Mouse (Mus musculus) intestine, embryonic 16.5 days (tissue): ENCODE measurements around the gene Mpp6. TPM values are rescaled to one million over a fixed set of nuclear protein-coding genes. Genes with fewer than 3 reads are reported as not detected.

ENCODE experiments used
- ATAC-seq: fragments of 200-750 bp; cut with Nextera tagmentation; 2 replicates; pipeline ENCODE4 v1.8.0; 2017; ENCODE audit warnings: moderate TSS enrichment, moderate library complexity
- H3K27ac ChIP-seq: fragments of 300-500 bp; sonication (generic); 2 replicates; pipeline ENCODE4 v1.5.1; 2014; ENCODE audit warnings: mild to moderate bottlenecking, low read length
- H3K27me3 ChIP-seq: fragments of 300-500 bp; sonication (generic); replicated peaks from 2 replicates; pipeline ENCODE4 v1.6.1; 2014; ENCODE audit warnings: low read length, control low read depth, mixed read lengths; ENCODE audit not compliant: control insufficient read depth, insufficient read depth
- H3K36me3 ChIP-seq: fragments of 300-500 bp; sonication (generic); 2 replicates; pipeline ENCODE4 v1.6.1; 2014; ENCODE audit warnings: low read length, control low read depth; ENCODE audit not compliant: control insufficient read depth, insufficient read depth
- H3K4me1 ChIP-seq: fragments of 300-500 bp; sonication (generic); 2 replicates; pipeline ENCODE4 v1.6.1; 2014; ENCODE audit warnings: low read length, control low read depth, mixed read lengths; ENCODE audit not compliant: control insufficient read depth, insufficient read depth
- H3K4me2 ChIP-seq: fragments of 300-500 bp; sonication (generic); 2 replicates; pipeline ENCODE4 v1.6.1; 2014; ENCODE audit warnings: low read depth, low read length, control low read depth
- H3K4me3 ChIP-seq: fragments of 300-500 bp; sonication (generic); 2 replicates; pipeline ENCODE4 v1.5.1; 2014; ENCODE audit warnings: mild to moderate bottlenecking, low read length
- H3K9ac ChIP-seq: fragments of 300-500 bp; sonication (generic); 2 replicates; pipeline ENCODE4 v1.6.1; 2014; ENCODE audit warnings: low read depth, low read length
- H3K9me3 ChIP-seq: fragments of 300-500 bp; sonication (generic); 2 replicates; pipeline ENCODE4 v1.6.1; 2016; ENCODE audit warnings: low read length, control low read depth; ENCODE audit not compliant: control insufficient read depth
- WGBS: fragments of 180-500 bp; shearing (Covaris S2); extraction: QIAGEN DNeasy Blood & Tissue Kit; methylation state at CpG from one replicate; pipeline ENCODE4 v1.1.7; 2014; 5-methylcytosine and 5-hydroxymethylcytosine counted together
- polyA plus RNA-seq: library from polyadenylated mRNA; unstranded; fragments of >200 nt; fragmentation: Nextera tagmentation; extraction: Ambion mirVana; gene quantifications from 2 replicates; pipeline ENCODE4 v1.2.1, GENCODE M21; 2015

Gene Mpp6
- polyA plus RNA-seq, 1 experiment from 2014 or later = 34.5 TPM

DNA sequence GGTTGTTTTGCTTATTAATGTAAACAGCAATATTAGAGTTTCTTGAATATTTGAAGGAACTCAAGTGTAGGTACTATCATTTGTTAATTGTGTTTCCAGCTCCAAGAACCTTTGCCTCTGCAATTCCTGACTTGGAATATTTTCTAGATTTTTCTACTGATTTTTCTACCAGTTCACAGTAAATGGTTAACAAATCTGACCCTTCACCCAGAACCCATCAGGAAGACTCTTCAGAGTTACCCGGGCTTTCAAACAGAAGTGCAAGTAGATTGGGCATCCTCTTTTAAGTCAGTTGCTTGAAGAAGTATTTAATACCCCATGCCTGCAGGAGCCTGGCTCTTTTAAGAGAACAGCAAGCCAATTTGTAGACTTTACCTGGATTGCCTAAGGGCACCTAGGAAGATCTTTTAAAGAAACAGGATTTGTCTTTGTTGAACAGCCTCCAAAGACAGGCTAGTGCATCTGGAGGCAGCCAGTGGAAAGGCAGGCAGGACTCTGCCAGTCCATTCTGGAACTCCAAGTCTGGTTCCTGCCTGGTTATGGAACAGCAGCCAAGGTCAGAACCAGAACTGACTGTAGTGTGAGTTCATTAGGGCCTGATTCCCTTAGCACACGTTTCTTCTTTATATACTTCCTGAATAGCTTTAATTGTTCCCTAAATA, 104.8 kb downstream of the Mpp6 start:
- no peak for ATAC-seq
- H3K4me1 ChIP-seq = 0 out of 2 replicates have a peak, but pooled peaks cover 4% of the 10 kb centered on the region
- H3K4me3 ChIP-seq = no peak overlapping the region
- WGBS = 47% methylated on average over 2 of the region's 2 CpGs
- no peaks in the 10 kb centered on the region for H3K27me3 ChIP-seq
- no peak overlapping the region for H3K27ac ChIP-seq
- no peaks in the 10 kb centered on the region for H3K36me3 ChIP-seq
- H3K4me2 ChIP-seq = no peak overlapping the region
- no peaks in the 10 kb centered on the region for H3K9me3 ChIP-seq
- no peak overlapping the region for H3K9ac ChIP-seq

DNA sequence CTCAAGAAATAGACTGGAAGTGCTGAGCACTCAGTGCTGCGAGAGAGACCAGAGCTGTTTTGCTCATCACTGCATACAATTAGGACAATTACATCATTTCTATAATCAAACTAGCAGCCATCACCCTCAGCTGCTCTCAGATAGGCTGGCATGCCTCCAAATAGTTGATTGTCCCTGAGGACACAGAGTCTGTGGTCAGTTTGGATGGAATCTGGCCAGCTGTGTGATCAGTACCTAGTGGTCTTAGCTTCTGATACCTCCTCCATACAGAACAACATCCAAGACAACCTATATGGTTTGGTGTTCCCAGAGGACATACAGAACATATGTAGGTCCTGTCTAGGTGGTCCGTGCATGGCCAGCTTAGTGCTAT, 105.3 kb downstream of the Mpp6 start:
- H3K9ac ChIP-seq = no peak overlapping the region
- WGBS = 81% methylated on average over 2 of the region's 2 CpGs
- no peaks in the 10 kb centered on the region for H3K36me3 ChIP-seq
- H3K27ac ChIP-seq = no peak overlapping the region
- H3K4me1 ChIP-seq = 0 out of 2 replicates have a peak, but pooled peaks cover 4% of the 10 kb centered on the region
- no peaks in the 10 kb centered on the region for H3K27me3 ChIP-seq
- H3K4me2 ChIP-seq = no peak overlapping the region
- no peak for ATAC-seq
- H3K9me3 ChIP-seq = no peaks in the 10 kb centered on the region
- H3K4me3 ChIP-seq = no peak overlapping the region

DNA sequence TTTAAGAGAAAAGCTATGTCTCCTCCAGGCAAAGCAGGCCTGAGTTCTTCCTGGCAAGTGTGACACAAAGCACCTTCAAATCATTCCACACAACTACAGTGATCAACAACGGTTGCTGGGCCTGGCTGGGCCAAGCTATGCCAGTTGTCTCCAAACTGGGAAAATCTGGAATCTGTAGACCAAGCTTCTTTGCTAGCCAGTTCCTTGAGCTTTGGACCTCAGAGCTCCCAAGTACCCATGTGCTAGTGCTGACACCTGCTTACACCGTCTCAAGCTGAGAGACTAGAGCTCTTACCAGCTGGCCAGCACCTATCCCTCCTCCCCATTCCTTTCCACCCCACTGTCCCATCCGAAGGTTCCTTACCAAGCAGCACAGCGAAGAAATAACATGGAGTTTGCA, 105.9 kb downstream of the Mpp6 start:
- Histone ChIP-seq H3K9ac (no peak overlapping the region), H3K9me3 (no peaks in the 10 kb centered on the region), H3K36me3 (no peaks in the 10 kb centered on the region), H3K27me3 (no peaks in the 10 kb centered on the region), H3K27ac (no peak overlapping the region), H3K4me3 (no peak overlapping the region), H3K4me1 (0 out of 2 replicates have a peak, but pooled peaks cover 4% of the 10 kb centered on the region), H3K4me2 (no peak overlapping the region)
- 86% methylated on average over 4 of the region's 4 CpGs for WGBS
- ATAC-seq = no peak

DNA sequence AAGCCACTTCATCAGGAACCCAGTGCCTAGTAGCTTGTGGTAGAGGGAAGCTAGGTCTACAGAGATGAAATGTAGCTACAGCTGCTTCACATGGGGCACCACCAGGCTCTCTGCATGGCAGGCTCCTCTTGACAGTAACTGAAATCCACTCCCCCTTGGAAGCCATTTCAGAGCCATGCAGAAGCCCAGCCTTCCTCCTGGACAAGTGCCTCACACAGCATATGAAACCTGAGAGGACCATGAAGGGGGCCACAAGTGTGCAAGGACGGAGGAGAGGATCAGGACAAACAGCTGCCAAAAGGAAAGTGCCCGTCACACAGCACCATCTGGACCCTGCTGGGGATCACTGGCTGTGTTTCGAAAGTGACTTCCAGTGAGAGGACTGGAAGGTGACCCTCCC, 108.6 kb downstream of the Mpp6 start:
- no peaks in the 10 kb centered on the region for H3K36me3 ChIP-seq
- 70% methylated on average over 3 of the region's 3 CpGs for WGBS
- 0 out of 2 replicates have a peak, but pooled peaks cover 4% of the 10 kb centered on the region for H3K4me1 ChIP-seq
- H3K4me2 ChIP-seq = no peak overlapping the region
- no peaks in the 10 kb centered on the region for H3K9me3 ChIP-seq
- H3K27ac ChIP-seq = no peak overlapping the region
- no peaks in the 10 kb centered on the region for H3K27me3 ChIP-seq
- no peak overlapping the region for H3K9ac ChIP-seq
- no peak for ATAC-seq
- H3K4me3 ChIP-seq = no peak overlapping the region

DNA sequence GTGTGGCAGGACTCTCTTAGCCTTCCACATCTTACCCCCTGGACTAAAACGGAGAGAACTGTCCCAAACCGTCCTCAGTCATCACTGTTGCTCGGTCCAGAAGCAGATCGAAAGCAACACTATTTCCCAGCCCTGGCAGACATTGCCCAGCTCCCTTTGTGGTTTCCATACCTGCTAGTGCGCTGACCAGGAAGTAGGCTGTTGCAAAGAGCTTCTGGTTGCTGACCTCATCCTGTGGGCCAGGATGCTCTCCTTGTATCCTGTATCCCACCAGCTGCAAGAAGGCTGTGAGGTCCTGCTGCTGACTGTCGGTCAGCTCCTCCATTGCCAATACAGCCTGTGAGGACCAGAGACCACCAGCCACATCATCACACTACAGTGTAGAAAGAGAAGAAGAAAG, 109.0 kb downstream of the Mpp6 start:
- WGBS = 89% methylated on average over 6 of the region's 6 CpGs
- H3K4me3 ChIP-seq = no peak overlapping the region
- no peak overlapping the region for H3K4me2 ChIP-seq
- H3K9ac ChIP-seq = no peak overlapping the region
- no peaks in the 10 kb centered on the region for H3K9me3 ChIP-seq
- H3K4me1 ChIP-seq = 0 out of 2 replicates have a peak, but pooled peaks cover 4% of the 10 kb centered on the region
- no peaks in the 10 kb centered on the region for H3K27me3 ChIP-seq
- H3K36me3 ChIP-seq = no peaks in the 10 kb centered on the region
- no peak for ATAC-seq
- H3K27ac ChIP-seq = no peak overlapping the region

DNA sequence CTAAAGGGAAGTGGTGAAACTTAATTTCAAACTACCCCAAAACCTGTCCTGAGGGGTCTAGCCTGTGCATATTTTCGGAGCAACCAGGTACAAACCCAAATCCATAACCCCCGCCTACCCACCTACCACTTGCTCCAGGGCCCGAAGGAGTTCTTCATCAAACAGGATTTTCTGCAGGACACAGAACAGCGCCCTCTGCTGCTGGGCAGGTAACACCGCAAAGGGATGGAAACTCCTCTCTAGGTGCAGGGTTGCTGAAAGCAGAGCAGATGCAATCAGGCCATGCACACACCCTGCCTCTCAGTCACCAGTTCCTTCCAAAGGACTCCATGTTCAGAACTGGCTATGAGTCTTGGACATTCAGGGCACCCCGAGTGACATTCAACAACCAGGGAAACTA, 110.8 kb downstream of the Mpp6 start:
- Histone ChIP-seq H3K4me3 (no peak overlapping the region), H3K9me3 (no peaks in the 10 kb centered on the region), H3K27me3 (no peaks in the 10 kb centered on the region), H3K27ac (no peak overlapping the region), H3K4me1 (no peaks in the 10 kb centered on the region), H3K9ac (no peak overlapping the region), H3K4me2 (no peak overlapping the region), H3K36me3 (no peaks in the 10 kb centered on the region)
- ATAC-seq = no peak
- 56% methylated on average over 6 of the region's 6 CpGs for WGBS

DNA sequence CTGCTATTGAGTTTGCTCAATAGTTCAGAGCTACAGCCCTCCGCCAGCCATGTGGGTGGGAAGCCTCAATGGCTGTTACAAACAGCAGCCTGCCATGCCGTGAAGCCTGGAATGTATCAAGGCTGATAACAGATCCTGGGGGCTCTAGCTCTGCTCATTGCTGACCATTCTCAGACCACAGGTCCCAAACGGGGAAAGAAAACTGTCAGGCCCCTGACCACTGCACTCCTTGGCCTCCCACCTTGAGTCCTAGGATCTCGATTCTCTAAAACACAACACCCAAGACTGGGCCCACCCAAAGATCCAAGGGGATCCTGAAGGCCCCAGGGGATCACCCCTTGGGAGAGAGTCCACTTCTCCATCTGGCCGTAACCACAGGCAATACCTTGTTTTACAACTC, 112.3 kb downstream of the Mpp6 start:
- Histone ChIP-seq H3K36me3 (no peaks in the 10 kb centered on the region), H3K9me3 (no peaks in the 10 kb centered on the region), H3K4me3 (no peak overlapping the region), H3K27ac (no peak overlapping the region), H3K4me2 (no peak overlapping the region), H3K4me1 (no peaks in the 10 kb centered on the region), H3K27me3 (no peaks in the 10 kb centered on the region), H3K9ac (no peak overlapping the region)
- ATAC-seq = no peak
- 66% methylated on average over 5 of the region's 5 CpGs for WGBS

DNA sequence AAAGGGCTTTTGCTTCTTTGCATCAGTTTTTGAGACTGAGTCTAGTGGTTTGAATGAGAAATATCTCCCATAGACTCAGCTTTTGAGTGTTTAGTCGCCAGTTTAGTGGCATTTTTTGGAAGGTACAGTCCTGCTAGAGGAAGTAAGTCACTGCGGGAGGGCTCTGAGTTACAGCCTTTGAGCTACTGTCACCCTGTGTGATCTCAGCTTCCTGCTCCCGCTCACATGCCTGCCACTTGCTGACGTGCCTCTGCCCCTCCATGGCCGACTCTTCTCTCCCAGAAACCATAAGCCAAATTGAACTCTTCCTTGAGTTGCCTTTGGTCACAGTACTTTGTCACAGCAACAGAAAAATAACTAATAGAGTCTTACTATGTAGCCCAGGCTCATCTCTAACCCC, 112.9 kb downstream of the Mpp6 start:
- WGBS = 74% methylated on average over 5 of the region's 5 CpGs
- Histone ChIP-seq H3K27ac (no peak overlapping the region), H3K36me3 (no peaks in the 10 kb centered on the region), H3K9me3 (no peaks in the 10 kb centered on the region), H3K27me3 (no peaks in the 10 kb centered on the region), H3K4me1 (no peaks in the 10 kb centered on the region), H3K4me3 (no peak overlapping the region), H3K4me2 (no peak overlapping the region), H3K9ac (no peak overlapping the region)
- no peak for ATAC-seq

DNA sequence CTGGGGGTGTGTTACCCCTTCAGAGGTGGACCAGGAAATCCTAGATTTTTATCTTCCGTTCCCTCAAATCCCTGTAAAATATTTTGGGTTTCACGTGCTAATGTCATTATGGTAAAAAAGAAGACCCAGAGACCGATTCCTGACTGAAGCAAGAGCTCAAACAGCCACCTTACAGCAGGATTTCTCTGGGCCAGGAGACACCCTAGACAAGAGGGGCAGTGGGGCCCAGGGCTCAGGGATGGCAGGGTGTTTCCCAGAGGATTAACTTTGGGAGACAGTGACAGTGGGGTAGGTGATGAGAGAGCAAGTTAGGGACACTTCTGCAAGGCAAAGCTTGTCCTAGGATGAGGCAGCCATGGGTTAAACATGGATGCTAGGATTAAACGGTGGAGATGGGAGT, 113.6 kb downstream of the Mpp6 start:
- H3K4me1 ChIP-seq = no peaks in the 10 kb centered on the region
- H3K36me3 ChIP-seq = no peaks in the 10 kb centered on the region
- no peak overlapping the region for H3K27ac ChIP-seq
- H3K4me2 ChIP-seq = no peak overlapping the region
- H3K4me3 ChIP-seq = no peak overlapping the region
- no peak overlapping the region for H3K9ac ChIP-seq
- H3K9me3 ChIP-seq = no peaks in the 10 kb centered on the region
- 92% methylated on average over 4 of the region's 4 CpGs for WGBS
- H3K27me3 ChIP-seq = no peaks in the 10 kb centered on the region
- ATAC-seq = no peak

DNA sequence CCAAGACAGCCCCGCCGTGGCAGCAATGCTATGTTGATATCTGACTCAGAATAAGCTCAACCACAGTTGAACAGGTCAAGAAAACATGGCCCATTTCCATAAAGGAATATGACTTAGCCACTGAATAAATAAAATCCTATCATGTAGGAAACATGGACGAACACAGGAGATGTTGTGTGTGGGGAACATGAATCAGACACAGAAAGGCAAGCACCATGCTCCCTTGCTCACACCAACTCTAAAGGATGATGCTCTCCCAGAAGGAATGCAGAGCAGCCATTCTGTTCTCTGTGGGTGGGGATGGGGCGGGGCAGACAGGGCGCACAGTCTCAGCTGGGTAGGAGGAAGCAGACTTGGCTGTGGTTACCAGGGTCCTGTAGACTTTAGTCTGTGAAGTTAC, 115.2 kb downstream of the Mpp6 start:
- 87% methylated on average over 5 of the region's 5 CpGs for WGBS
- H3K27me3 ChIP-seq = no peaks in the 10 kb centered on the region
- H3K4me1 ChIP-seq = no peaks in the 10 kb centered on the region
- H3K9ac ChIP-seq = no peak overlapping the region
- no peaks in the 10 kb centered on the region for H3K9me3 ChIP-seq
- no peak overlapping the region for H3K4me2 ChIP-seq
- no peak overlapping the region for H3K27ac ChIP-seq
- 0 out of 2 replicates have a peak, but pooled peaks have one; percentile 44 for ATAC-seq
- H3K36me3 ChIP-seq = no peaks in the 10 kb centered on the region
- no peak overlapping the region for H3K4me3 ChIP-seq
